Mouse (Mus musculus): ENCODE data around the gene Lrrc8a. TPM values are rescaled to one million over a fixed set of nuclear protein-coding genes. Genes with fewer than 3 reads are reported as not detected.

The Lrrc8a gene
- total RNA-seq, 2 experiments from 2014 or later = 50.6 to 55.9 TPM

- DNase-seq = peak; percentile 99
- intact Hi-C loops (cut with DNase I) = no loop called here
These were observed 48.9 kb downstream of the Lrrc8a start, which contains the start of the genes Dolk and Nup188 for GRCm38 (mm10) chr2:30286192-30287026. Dolk (minus strand) TSS chr2:30286334. Nup188 (plus strand) TSS chr2:30286397.

- peak; percentile 21 for DNase-seq
- intact Hi-C loops (cut with DNase I) = no loop called here
These were observed 49.5 kb downstream of the Lrrc8a start for GRCm38 (mm10) chr2:30287027-30287373.

GRCm38 (mm10) chr2:30299525-30299924, 62.0 kb downstream of the Lrrc8a start:
- intact Hi-C loops (cut with DNase I) = no loop called here
- no peak for DNase-seq

- no peak for DNase-seq
- intact Hi-C loops (cut with DNase I) = loop anchor here (10.0 kb wide), 1 partner anchor 365 kb away; the partner anchor contains the start of gene Gle1
These were observed 62.5 kb downstream of the Lrrc8a start for GRCm38 (mm10) chr2:30299966-30300365.

GRCm38 (mm10) chr2:30306087-30306486, 68.6 kb downstream of the Lrrc8a start:
- intact Hi-C loops (cut with DNase I) = loop anchor here (10.0 kb wide), 1 partner anchor 371 kb away; the partner anchor contains the start of gene Gle1
- no peak for DNase-seq

- intact Hi-C loops (cut with DNase I) = loop anchor here (10.0 kb wide), 1 partner anchor 375 kb away; the partner anchor contains the start of gene Gle1
- no peak for DNase-seq
These were observed 71.8 kb downstream of the Lrrc8a start for GRCm38 (mm10) chr2:30309351-30309750.

- intact Hi-C loops (cut with DNase I) = loop anchor here (10.0 kb wide), 1 partner anchor 317 kb away; no protein-coding TSS in a partner anchor
- no peak for DNase-seq
These were observed 74.0 kb downstream of the Lrrc8a start for GRCm38 (mm10) chr2:30311481-30311880.

Other genes with a start within 250 kb of the Lrrc8a start
- gene Wdr34, start 188.8 kb upstream of the Lrrc8a start, total RNA-seq (2021) = 10 to 100 TPM; 61.4 to 71.8 TPM
- gene Set, start 180.3 kb upstream of the Lrrc8a start, total RNA-seq (2021) = 100 to 1,000 TPM; 323 to 344 TPM
- 1 to 10 TPM; 2.1 to 2.6 TPM for gene Pkn3, start 160.0 kb upstream of the Lrrc8a start, total RNA-seq (2021)
- 10 to 100 TPM; 14.9 to 15.6 TPM for gene Zdhhc12, start 144.1 kb upstream of the Lrrc8a start, total RNA-seq (2021)
- gene Zer1, start 113.1 kb upstream of the Lrrc8a start, total RNA-seq (2021) = 10 to 100 TPM; 80.8 to 88.0 TPM
- 10 to 100 TPM; 84.9 to 87.6 TPM for gene Tbc1d13, start 104.0 kb upstream of the Lrrc8a start, total RNA-seq (2021)
- 10 to 100 TPM; 13.3 to 15.8 TPM for gene Endog, start 66.2 kb upstream of the Lrrc8a start, total RNA-seq (2021)
- 10 to 100 TPM; 36.7 to 37.7 TPM for gene Spout1, start 59.3 kb upstream of the Lrrc8a start, total RNA-seq (2021)
- gene Kyat1, start 31.9 kb upstream of the Lrrc8a start, total RNA-seq (2021) = 10 to 100 TPM; 12.0 to 12.7 TPM
- 10 to 100 TPM in 1 of 2 experiments, 1 to 10 TPM in 1; 7.7 to 10.5 TPM for gene Gm28035, start 2.9 kb downstream of the Lrrc8a start, total RNA-seq (2021)
- 10 to 100 TPM; 17.1 to 19.3 TPM for gene Phyhd1, start 28.5 kb downstream of the Lrrc8a start, total RNA-seq (2021)
- not detected for gene Gm28038, start 43.3 kb downstream of the Lrrc8a start, total RNA-seq (2021)
- 10 to 100 TPM; 18.7 to 21.6 TPM for gene Dolk, start 48.6 kb downstream of the Lrrc8a start, total RNA-seq (2021)
- 10 to 100 TPM; 36.6 to 42.0 TPM for gene Nup188, start 48.7 kb downstream of the Lrrc8a start, total RNA-seq (2021)
- 100 to 1,000 TPM; 161 to 176 TPM for gene Sh3glb2, start 121.6 kb downstream of the Lrrc8a start, total RNA-seq (2021)
- 10 to 100 TPM; 69.7 to 76.5 TPM for gene Miga2, start 126.5 kb downstream of the Lrrc8a start, total RNA-seq (2021)
- 10 to 100 TPM; 41.1 to 43.9 TPM for gene Dolpp1, start 154.5 kb downstream of the Lrrc8a start, total RNA-seq (2021)
- 10 to 100 TPM; 33.2 to 33.3 TPM for gene Crat, start 178.1 kb downstream of the Lrrc8a start, total RNA-seq (2021)
- gene Ptpa, start 178.3 kb downstream of the Lrrc8a start, total RNA-seq (2021) = 100 to 1,000 TPM; 145 to 153 TPM
- gene Ier5l, start 236.5 kb downstream of the Lrrc8a start, total RNA-seq (2021) = 10 to 100 TPM; 10.8 to 13.2 TPM

All from left cerebral cortex, postnatal 4 days (tissue).